Mouse (Mus musculus) kidney, embryonic 16.5 days (tissue): Measurements from ENCODE around the gene Moap1. TPM values are rescaled to one million over a fixed set of nuclear protein-coding genes. Genes with fewer than 3 reads are reported as not detected.

Experiments used
- ATAC-seq: fragments of 200-750 bp; cut with Nextera tagmentation; 2 replicates; pipeline ENCODE4 v1.8.0; 2017; ENCODE audit warnings: moderate TSS enrichment; ENCODE audit not compliant: low FRiP score, low TSS enrichment
- H3K27ac ChIP-seq: fragments of 300-500 bp; sonication (generic); 2 replicates; pipeline ENCODE4 v1.5.1; 2014; ENCODE audit warnings: low read length
- H3K27me3 ChIP-seq: fragments of 300-500 bp; sonication (generic); 2 replicates; pipeline ENCODE4 v1.6.1; 2014; ENCODE audit warnings: low read length, control low read depth, mixed read lengths; ENCODE audit not compliant: insufficient read depth
- H3K36me3 ChIP-seq: fragments of 300-500 bp; sonication (generic); 2 replicates; pipeline ENCODE4 v1.6.1; 2014; ENCODE audit warnings: low read length, control low read depth, mixed read lengths; ENCODE audit not compliant: insufficient read depth
- H3K4me1 ChIP-seq: fragments of 300-500 bp; sonication (generic); 2 replicates; pipeline ENCODE4 v1.6.1; 2014; ENCODE audit warnings: low read length, control low read depth, mixed read lengths; ENCODE audit not compliant: insufficient read depth
- H3K4me2 ChIP-seq: fragments of 300-500 bp; sonication (generic); replicated peaks from 2 replicates; pipeline ENCODE4 v1.6.1; 2014; ENCODE audit warnings: low read depth, low read length
- H3K4me3 ChIP-seq: fragments of 300-500 bp; sonication (generic); 2 replicates; pipeline ENCODE4 v1.5.1; 2014; ENCODE audit warnings: mild to moderate bottlenecking, low read length
- H3K9ac ChIP-seq: fragments of 300-500 bp; sonication (generic); replicated peaks from 2 replicates; pipeline ENCODE4 v1.6.1; 2014; ENCODE audit warnings: low read length
- H3K9me3 ChIP-seq: fragments of 300-500 bp; sonication (generic); 2 replicates; pipeline ENCODE4 v1.6.1; 2016; ENCODE audit warnings: low read length, control low read depth
- WGBS: fragments of 180-500 bp; shearing (Covaris S2); extraction: QIAGEN DNeasy Blood & Tissue Kit; methylation state at CpG from one replicate; pipeline ENCODE4 v1.1.7; 2014; 5-methylcytosine and 5-hydroxymethylcytosine counted together
- polyA plus RNA-seq: library from polyadenylated mRNA; unstranded; fragments of >200 nt; fragmentation: Nextera tagmentation; extraction: Ambion mirVana; gene quantifications from 2 replicates; pipeline ENCODE4 v1.2.1, GENCODE M21; 2015

Moap1 gene
- polyA plus RNA-seq, 1 experiment from 2014 or later, result 32.4 TPM

DNA sequence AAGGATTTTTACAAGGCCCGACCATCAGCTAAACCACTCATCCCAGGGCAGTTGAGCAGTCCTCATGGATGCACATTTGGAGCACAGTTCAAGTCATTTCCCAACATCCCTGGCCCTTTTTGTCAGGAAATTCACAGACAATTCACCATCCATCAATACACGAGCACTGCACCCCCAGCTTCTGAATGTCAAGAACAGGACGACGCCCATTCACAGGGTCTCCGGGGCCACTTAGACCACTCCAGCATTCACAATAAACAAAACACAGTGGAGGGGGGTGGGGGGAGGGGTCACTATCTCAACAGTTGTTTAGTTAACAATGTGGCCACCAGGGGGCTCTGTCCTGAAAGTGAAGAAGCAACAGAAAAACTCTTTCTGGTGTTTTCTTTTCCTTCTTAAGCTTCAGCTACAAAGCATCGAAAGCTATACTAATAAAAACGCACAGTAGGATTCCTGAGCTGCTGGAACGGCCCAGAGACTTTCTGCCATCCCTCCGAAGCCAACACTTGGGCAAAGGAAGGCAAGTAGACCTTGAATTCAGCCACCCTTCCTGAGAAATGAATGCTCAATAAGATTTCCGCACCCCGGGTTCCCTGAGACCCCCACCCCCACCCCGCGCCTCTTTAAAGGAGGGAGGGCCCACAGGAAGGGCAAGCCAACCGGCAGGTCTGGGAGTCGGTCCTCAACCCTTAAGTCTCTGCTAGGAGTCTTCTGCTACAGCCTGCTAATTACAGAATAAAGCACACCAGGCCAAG is 40.9 kb downstream of the Moap1 start:
- peaks cover 61% of the 10 kb centered on the region for H3K4me1 ChIP-seq
- H3K27ac ChIP-seq, result peak overlapping the region; percentile 75; the same call in 1 of the 2 replicates
- no peaks in the 10 kb centered on the region for H3K9me3 ChIP-seq
- no peaks in the 10 kb centered on the region for H3K27me3 ChIP-seq
- peak overlapping the region; percentile 95 for H3K4me2 ChIP-seq
- ATAC-seq, result no peak
- H3K36me3 ChIP-seq, result no peaks in the 10 kb centered on the region
- peak overlapping the region; percentile 79 for H3K4me3 ChIP-seq
- WGBS, result 6% methylated on average over 15 of the region's 15 CpGs
- H3K9ac ChIP-seq, result peak overlapping the region; percentile 64

DNA sequence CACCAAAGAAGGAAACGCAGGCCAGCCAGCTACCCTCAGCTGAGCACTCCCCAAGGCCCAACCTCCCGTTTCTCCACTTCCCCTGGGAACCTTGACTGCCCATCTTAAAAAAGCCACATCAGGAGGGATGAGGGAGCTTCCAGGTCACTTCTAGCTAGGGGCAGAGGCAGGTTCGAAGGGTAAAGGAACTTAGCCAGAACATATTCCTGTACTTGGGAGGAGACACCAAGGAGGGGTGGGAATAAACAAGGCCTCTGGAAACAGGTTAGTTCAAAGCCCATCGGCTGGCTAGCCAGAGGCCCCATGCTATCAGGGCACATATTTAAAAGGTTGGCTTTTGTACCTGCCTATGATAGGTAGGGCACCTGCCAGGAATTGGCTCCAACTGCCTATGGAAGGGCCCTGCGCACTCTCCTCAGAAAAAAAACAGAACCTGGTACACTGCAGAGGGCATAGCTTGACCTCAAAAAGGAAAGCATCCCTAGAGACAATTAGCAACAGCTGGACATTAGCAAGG is 41.7 kb downstream of the Moap1 start:
- H3K9me3 ChIP-seq, result no peaks in the 10 kb centered on the region
- H3K4me2 ChIP-seq, result no peak overlapping the region
- ATAC-seq, result no peak
- H3K27me3 ChIP-seq, result no peaks in the 10 kb centered on the region
- H3K9ac ChIP-seq, result no peak overlapping the region
- WGBS, result 91% methylated on average over 5 of the region's 5 CpGs
- H3K36me3 ChIP-seq, result no peaks in the 10 kb centered on the region
- H3K27ac ChIP-seq, result no peak overlapping the region
- no peak overlapping the region for H3K4me3 ChIP-seq
- peaks cover 69% of the 10 kb centered on the region for H3K4me1 ChIP-seq

DNA sequence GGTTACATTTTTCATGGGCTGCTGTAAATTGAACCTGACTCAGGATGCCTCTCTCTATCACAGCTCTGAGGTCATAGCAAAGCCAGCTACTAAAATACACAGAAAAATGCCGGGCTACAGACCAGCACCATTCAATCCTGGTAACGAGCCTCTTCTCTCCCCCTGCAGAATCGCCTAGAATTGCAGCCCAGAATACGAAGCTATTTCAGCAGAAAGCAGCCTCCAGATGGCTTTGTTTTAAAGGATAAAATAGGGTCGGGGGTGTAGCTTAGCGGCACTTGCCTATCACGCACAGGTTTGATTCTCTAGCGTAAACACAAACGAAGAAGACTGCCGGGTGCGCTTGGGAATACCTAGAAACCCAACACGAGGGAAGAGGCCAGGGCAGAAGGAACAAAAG is 43.0 kb downstream of the Moap1 start:
- no peaks in the 10 kb centered on the region for H3K9me3 ChIP-seq
- no peak for ATAC-seq
- H3K4me2 ChIP-seq, result no peak overlapping the region
- no peaks in the 10 kb centered on the region for H3K36me3 ChIP-seq
- no peak overlapping the region for H3K4me3 ChIP-seq
- H3K27ac ChIP-seq, result no peak overlapping the region
- peaks cover 75% of the 10 kb centered on the region for H3K4me1 ChIP-seq
- H3K9ac ChIP-seq, result no peak overlapping the region
- H3K27me3 ChIP-seq, result no peaks in the 10 kb centered on the region
- 45% methylated on average over 12 of the region's 12 CpGs for WGBS

DNA sequence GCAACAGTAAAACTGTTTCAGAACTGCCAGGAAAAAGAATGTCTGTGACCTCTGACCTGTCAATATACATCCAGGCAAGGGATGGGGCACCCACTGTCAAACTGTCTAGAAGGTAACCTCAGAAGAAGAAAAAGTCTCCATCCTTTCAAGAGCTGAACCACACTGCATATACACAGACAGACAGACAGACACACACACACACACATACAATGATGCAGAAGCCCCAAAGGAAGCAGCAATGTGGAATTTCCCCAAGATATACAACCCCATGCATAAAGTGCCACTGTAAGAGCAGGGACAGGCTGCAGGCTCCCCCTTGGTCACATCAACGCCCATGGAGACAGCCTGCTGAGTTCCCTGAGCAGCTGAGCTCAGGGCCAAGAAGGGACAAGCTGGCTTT is 44.3 kb downstream of the Moap1 start:
- no peak for ATAC-seq
- WGBS, result 28% methylated on average over 1 of the region's 1 CpGs
- no peak overlapping the region for H3K27ac ChIP-seq
- no peak overlapping the region for H3K9ac ChIP-seq
- no peaks in the 10 kb centered on the region for H3K36me3 ChIP-seq
- no peaks in the 10 kb centered on the region for H3K9me3 ChIP-seq
- H3K4me2 ChIP-seq, result no peak overlapping the region
- no peaks in the 10 kb centered on the region for H3K27me3 ChIP-seq
- H3K4me3 ChIP-seq, result no peak overlapping the region
- H3K4me1 ChIP-seq, result peaks cover 81% of the 10 kb centered on the region

DNA sequence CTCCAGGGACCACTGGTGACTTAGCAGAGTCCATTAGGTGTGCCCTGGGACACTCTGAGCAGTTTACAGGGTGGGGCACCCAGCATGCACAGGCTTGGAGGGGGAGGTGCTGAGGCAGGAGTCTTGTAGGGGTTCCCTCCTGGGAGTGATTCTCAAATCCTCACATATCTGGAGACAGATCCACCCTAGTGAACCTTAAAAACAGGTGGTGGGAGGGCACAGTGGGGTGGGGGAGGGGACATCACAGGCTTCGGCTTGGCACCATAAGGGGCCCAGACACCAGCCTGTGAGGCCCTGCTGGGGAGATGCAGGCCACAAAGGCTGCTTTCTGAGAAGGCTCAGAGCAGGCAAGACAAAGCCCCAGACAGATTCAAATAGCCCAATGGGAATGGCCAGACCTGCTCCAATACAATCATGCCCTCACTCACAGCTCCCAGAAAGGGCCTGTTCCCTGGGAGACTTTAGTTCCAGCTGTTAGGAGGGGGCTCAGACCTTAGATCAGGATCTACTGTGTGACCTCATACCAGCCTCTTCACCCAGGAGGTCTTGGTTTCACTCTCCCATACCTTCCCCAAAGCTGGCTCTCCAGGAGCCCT is 45.3 kb downstream of the Moap1 start:
- H3K27me3 ChIP-seq, result no peaks in the 10 kb centered on the region
- H3K4me1 ChIP-seq, result peaks cover 71% of the 10 kb centered on the region
- H3K27ac ChIP-seq, result no peak overlapping the region; the same call in 1 of the 2 replicates
- no peak overlapping the region; the same call in 1 of the 2 replicates for H3K9ac ChIP-seq
- ATAC-seq, result peak; percentile 16; the same call in 1 of the 2 replicates
- no peak overlapping the region for H3K4me3 ChIP-seq
- no peaks in the 10 kb centered on the region for H3K36me3 ChIP-seq
- 36% methylated on average over 1 of the region's 1 CpGs for WGBS
- H3K9me3 ChIP-seq, result no peaks in the 10 kb centered on the region
- no peak overlapping the region for H3K4me2 ChIP-seq

DNA sequence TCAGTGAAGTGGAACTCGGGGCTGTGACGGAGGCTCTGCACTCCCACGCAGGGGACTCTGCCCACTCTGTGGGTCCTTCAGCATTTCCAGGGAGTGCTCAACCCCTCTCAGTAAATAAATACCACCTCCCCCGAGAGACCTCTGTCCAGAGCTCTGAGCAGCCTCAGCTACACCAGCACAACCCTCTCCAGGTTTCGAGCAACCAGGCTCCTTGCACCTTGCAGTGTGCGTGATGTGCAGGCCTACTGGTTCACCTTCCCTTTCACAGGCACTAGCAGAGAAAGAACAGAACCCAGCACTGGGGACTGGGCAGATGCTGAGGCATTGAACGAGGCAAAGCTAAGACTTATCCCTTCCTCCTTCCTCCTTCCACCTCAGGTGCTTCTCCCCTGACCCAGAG is 46.1 kb downstream of the Moap1 start:
- Histone ChIP-seq H3K9me3 (no peaks in the 10 kb centered on the region), H3K4me2 (no peak overlapping the region), H3K36me3 (no peaks in the 10 kb centered on the region), H3K27ac (no peak overlapping the region), H3K9ac (no peak overlapping the region), H3K27me3 (no peaks in the 10 kb centered on the region), H3K4me1 (peaks cover 64% of the 10 kb centered on the region), H3K4me3 (no peak overlapping the region)
- WGBS, result 46% methylated on average over 7 of the region's 7 CpGs
- ATAC-seq, result no peak

DNA sequence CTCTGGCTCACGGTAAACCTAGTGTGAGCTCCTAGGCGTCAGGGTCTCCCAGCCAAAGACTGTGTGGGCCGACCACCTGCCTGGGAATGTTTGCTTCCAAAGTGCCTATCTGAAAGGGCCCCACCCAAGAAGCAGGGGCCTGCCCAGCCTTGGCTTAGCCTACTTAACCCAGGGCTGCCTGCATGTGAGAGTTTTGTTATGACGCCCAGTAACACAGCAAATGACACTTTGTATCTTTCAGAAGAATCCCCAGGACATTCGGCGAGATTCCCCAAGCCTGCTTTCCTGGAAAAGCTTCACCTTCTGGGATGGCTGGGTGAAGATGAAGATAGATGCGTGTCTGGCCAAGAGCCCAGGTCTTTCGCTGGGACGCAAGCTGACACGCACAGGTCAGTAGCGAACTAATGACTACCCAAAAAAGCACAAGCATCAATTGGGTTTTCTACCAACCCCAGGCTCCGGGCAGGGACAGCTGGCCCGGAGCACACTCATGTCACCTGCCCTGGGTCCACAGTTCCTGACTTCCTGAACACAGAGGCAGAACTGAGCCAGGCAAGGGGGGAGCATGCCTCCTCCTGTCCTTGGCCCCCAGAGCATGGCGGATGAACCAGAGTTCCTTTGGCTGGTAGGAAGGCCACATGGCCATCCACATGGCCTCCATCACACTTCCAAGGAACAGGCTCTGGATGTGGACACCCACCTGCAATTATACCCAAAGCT is 46.7 kb downstream of the Moap1 start:
- no peaks in the 10 kb centered on the region for H3K36me3 ChIP-seq
- no peak overlapping the region for H3K27ac ChIP-seq
- H3K9me3 ChIP-seq, result no peaks in the 10 kb centered on the region
- H3K27me3 ChIP-seq, result no peaks in the 10 kb centered on the region
- H3K9ac ChIP-seq, result no peak overlapping the region
- peaks cover 64% of the 10 kb centered on the region for H3K4me1 ChIP-seq
- ATAC-seq, result no peak
- no peak overlapping the region for H3K4me3 ChIP-seq
- 83% methylated on average over 14 of the region's 14 CpGs for WGBS
- H3K4me2 ChIP-seq, result no peak overlapping the region

DNA sequence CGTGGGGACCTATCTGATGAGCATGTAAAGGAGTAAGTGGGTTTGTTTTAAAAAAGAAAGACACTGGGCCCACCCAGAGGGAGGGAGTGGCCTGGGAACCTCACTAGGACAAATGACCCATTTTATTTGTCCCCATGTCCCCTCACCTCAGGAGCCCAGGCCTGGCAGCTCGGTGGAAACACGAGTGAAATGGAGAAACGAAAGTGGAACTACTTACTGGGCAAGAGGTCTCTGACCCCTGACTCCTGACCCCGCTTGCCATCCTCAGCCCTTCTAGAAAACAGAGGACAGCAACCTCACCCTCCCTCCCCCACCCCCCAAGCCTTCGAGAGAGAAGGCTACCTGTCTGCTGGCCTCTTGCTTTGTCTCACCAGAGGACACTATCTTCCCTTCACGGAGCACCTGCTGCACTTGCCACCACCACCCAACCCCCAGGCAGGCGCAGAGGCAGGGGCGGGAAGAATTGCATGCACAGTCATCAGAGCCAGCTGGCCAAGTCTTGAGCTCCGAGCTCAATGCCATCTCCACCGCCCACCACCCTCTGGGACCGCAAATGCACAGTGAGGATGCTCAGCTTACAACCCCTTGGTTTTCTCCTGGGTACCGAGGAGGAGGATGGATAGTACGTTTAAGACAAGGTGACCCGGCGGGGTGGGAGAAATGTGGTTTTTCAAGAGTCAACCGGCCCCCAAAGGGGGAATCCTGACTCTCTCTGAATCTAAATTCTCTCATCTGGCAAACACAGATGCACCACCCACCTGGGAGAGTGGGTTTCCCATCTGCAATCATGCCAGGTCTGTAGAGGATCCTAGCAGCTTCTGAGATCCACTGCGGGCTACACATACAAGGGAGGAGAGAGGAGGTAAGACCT is 47.9 kb downstream of the Moap1 start:
- Histone ChIP-seq H3K9ac (no peak overlapping the region), H3K4me1 (peaks cover 75% of the 10 kb centered on the region), H3K27me3 (no peaks in the 10 kb centered on the region), H3K27ac (no peak overlapping the region), H3K4me3 (no peak overlapping the region), H3K36me3 (no peaks in the 10 kb centered on the region), H3K9me3 (no peaks in the 10 kb centered on the region), H3K4me2 (no peak overlapping the region)
- ATAC-seq, result no peak
- 59% methylated on average over 18 of the region's 18 CpGs for WGBS
